Mouse (Mus musculus) kidney, embryonic 15.5 days (tissue): ENCODE measurements around the gene Tob2. TPM values are rescaled to one million over a fixed set of nuclear protein-coding genes. Genes with fewer than 3 reads are reported as not detected.

Experiments used
- ATAC-seq: fragments of 200-750 bp; cut with Nextera tagmentation; replicated peaks from 2 replicates; pipeline ENCODE4 v1.8.0; 2017; ENCODE audit warnings: moderate TSS enrichment; ENCODE audit not compliant: low FRiP score
- H3K27ac ChIP-seq: fragments of 300-500 bp; sonication (generic); 2 replicates; pipeline ENCODE4 v1.5.1; 2015; ENCODE audit warnings: mild to moderate bottlenecking, inconsistent platforms
- H3K27me3 ChIP-seq: fragments of 300-500 bp; sonication (generic); 2 replicates; pipeline ENCODE4 v1.6.1; 2015; ENCODE audit warnings: inconsistent platforms
- H3K36me3 ChIP-seq: fragments of 300-500 bp; sonication (generic); 2 replicates; pipeline ENCODE4 v1.6.1; 2015; ENCODE audit warnings: inconsistent platforms
- H3K4me1 ChIP-seq: fragments of 300-500 bp; sonication (generic); 2 replicates; pipeline ENCODE4 v1.6.1; 2015; ENCODE audit warnings: inconsistent platforms
- H3K4me2 ChIP-seq: fragments of 300-500 bp; sonication (generic); 2 replicates; pipeline ENCODE4 v1.6.1; 2015; ENCODE audit warnings: moderate library complexity, mild to moderate bottlenecking, inconsistent platforms
- H3K4me3 ChIP-seq: fragments of 300-500 bp; sonication (generic); replicated peaks from 2 replicates; pipeline ENCODE4 v1.5.1; 2015; ENCODE audit warnings: mild to moderate bottlenecking, inconsistent platforms
- H3K9ac ChIP-seq: fragments of 300-500 bp; sonication (generic); 2 replicates; pipeline ENCODE4 v1.6.1; 2015; ENCODE audit warnings: mild to moderate bottlenecking, inconsistent platforms
- H3K9me3 ChIP-seq: fragments of 300-500 bp; sonication (generic); replicated peaks from 2 replicates; pipeline ENCODE4 v1.6.1; 2016; ENCODE audit warnings: inconsistent platforms
- WGBS: fragments of 180-500 bp; shearing (Covaris S2); methylation state at CpG from one replicate; pipeline ENCODE4 v1.1.7; 2015; ENCODE audit warnings: mixed read lengths; 5-methylcytosine and 5-hydroxymethylcytosine counted together
- polyA plus RNA-seq: library from polyadenylated mRNA; unstranded; fragments of >200 nt; fragmentation: Nextera tagmentation; extraction: Ambion mirVana; gene quantifications from 2 replicates; pipeline ENCODE4 v1.2.1, GENCODE M21; 2015

The Tob2 gene
- polyA plus RNA-seq, 1 experiment from 2014 or later: 28.2 TPM

GRCm38 (mm10) chr15:81885418-81885934 lies 26.9 kb upstream of the Tob2 start:
- H3K27ac ChIP-seq: peak overlapping the region; percentile 63
- no peaks in the 10 kb centered on the region for H3K27me3 ChIP-seq
- H3K9me3 ChIP-seq: no peaks in the 10 kb centered on the region
- peak; percentile 72 for ATAC-seq
- H3K4me1 ChIP-seq: peaks cover 20% of the 10 kb centered on the region
- WGBS: 35% methylated on average over 3 of the region's 3 CpGs
- H3K9ac ChIP-seq: no peak overlapping the region
- H3K4me3 ChIP-seq: no peak overlapping the region
- H3K36me3 ChIP-seq: peaks cover 32% of the 10 kb centered on the region
- H3K4me2 ChIP-seq: 0 out of 2 replicates have a peak overlapping the region, but pooled peaks have one; percentile 10

- Histone ChIP-seq H3K4me1 (peaks cover 28% of the 10 kb centered on the region), H3K4me3 (no peak overlapping the region), H3K27ac (no peak overlapping the region), H3K4me2 (no peak overlapping the region), H3K9me3 (no peaks in the 10 kb centered on the region), H3K36me3 (peaks cover 16% of the 10 kb centered on the region), H3K27me3 (no peaks in the 10 kb centered on the region), H3K9ac (no peak overlapping the region)
- WGBS: 82% methylated on average over 3 of the region's 3 CpGs
- ATAC-seq: no peak
Measured at GRCm38 (mm10) chr15:81882348-81882747, 23.8 kb upstream of the Tob2 start.

DNA sequence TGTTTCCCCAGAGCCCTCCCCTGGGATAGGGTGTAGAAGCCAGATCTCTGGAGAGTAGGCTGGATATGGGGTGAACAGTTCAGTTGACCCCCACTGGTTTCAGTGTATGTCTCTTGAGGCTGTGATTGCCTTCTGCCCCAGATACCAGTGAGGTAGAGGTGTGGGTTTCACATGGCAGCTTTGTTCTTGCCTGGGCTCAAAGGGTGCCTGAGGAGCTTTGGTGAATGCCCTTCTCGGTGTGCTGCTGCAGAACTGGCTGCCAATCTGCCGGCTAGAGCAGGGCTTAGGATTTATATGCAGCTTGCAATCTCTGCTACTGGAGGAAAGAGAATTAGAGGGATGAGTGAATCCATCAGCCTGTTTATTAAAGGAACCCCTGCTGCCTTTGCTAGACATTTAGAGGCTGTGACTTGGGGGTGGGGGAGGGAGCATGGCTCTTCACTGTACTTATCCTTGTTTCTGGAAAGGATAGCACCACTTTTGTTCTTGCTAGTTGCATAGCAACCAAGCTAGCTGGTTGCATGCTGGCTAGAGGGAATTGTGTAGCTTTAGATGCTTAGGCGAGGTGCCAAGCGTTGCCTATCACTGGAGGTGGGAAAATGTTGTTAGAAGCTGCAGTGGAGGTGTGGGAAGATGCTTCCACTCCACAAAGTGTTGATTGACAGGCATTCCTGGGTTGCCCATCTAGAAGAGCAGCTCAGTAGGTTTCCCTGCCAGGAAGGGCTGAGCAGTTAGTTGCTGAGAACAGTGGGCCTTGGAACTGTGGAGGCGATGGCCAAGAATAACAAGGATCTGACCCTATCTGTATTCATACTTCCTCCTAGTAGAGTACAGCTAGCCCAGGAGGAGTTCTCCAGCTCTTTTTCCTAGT lies 21.2 kb upstream of the Tob2 start:
- Histone ChIP-seq H3K27ac (0 out of 2 replicates have a peak overlapping the region, but pooled peaks have one; percentile 5), H3K27me3 (no peaks in the 10 kb centered on the region), H3K9ac (no peak overlapping the region), H3K4me3 (no peak overlapping the region), H3K4me1 (peaks cover 16% of the 10 kb centered on the region), H3K4me2 (no peak overlapping the region), H3K9me3 (no peaks in the 10 kb centered on the region), H3K36me3 (peaks cover 12% of the 10 kb centered on the region)
- ATAC-seq: no peak
- 69% methylated on average over 5 of the region's 5 CpGs for WGBS

GRCm38 (mm10) chr15:81872262-81873136 lies 13.9 kb upstream of the Tob2 start, which contains the start of gene Aco2:
TSS of gene Aco2 (plus strand) at chr15:81872309.
- Histone ChIP-seq H3K9ac (peak within 1 kb of the TSS; percentile 93), H3K4me1 (peaks cover 23% of the 10 kb centered on the region), H3K9me3 (no peaks in the 10 kb centered on the region), H3K4me3 (peak within 1 kb of the TSS; percentile 100), H3K27ac (peak within 1 kb of the TSS; percentile 99), H3K36me3 (peaks cover 41% of the 10 kb centered on the region), H3K4me2 (peak within 1 kb of the TSS; percentile 81), H3K27me3 (no peaks in the 10 kb centered on the region)
- ATAC-seq: peak; percentile 87
- WGBS: under 1% methylated on average over 53 of the region's 53 CpGs

DNA sequence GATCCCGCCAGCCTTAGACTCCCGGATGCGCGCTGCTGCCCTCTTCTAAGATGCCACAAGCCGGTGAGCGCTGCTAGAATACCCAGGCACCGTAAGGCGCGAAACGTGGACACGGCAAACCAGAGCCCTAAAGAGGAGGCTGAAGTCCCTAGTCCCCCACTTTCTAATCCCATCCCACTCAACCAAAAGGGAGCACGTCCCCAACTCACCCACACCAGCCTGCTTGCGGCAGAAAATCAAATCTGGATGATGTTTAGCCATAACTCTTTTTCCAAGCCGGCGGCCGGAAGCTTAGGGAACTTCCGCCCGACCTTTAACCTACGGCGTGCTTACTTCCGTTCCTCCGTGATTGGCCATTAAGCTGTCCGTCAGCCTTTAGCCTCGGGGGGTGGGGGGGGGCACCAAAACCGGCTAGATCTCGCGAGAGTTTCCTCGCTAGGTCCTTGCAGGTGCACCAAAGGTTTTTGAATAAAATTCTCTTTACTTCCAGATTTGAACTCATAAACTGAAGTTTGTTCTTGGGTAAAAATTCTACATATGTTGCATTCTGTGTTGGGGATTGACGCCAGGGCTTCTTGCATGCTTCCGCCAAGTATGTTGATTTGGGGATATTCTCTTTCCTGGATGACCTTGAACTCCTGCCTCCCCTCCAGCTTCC lies 13.1 kb upstream of the Tob2 start, which contains the start of gene Phf5a:
Phf5a (minus strand) TSS at position 308 of the 658 bp plus-strand sequence.
- H3K4me1 ChIP-seq: peaks cover 23% of the 10 kb centered on the region
- WGBS: under 1% methylated on average over 30 of the region's 30 CpGs
- ATAC-seq: peak; percentile 88
- no peaks in the 10 kb centered on the region for H3K27me3 ChIP-seq
- peak within 1 kb of the TSS; percentile 93 for H3K9ac ChIP-seq
- H3K36me3 ChIP-seq: peaks cover 46% of the 10 kb centered on the region
- peak within 1 kb of the TSS; percentile 99 for H3K27ac ChIP-seq
- H3K4me3 ChIP-seq: peak within 1 kb of the TSS; percentile 100
- H3K9me3 ChIP-seq: no peaks in the 10 kb centered on the region
- peak within 1 kb of the TSS; percentile 81 for H3K4me2 ChIP-seq

- no peak for ATAC-seq
- H3K4me3 ChIP-seq: peak overlapping the region; percentile 100; the same call in 1 of the 2 replicates
- peaks cover 23% of the 10 kb centered on the region for H3K4me1 ChIP-seq
- no peaks in the 10 kb centered on the region for H3K27me3 ChIP-seq
- 97% methylated on average over 5 of the region's 5 CpGs for WGBS
- H3K36me3 ChIP-seq: peaks cover 63% of the 10 kb centered on the region
- H3K9me3 ChIP-seq: no peaks in the 10 kb centered on the region
- H3K27ac ChIP-seq: no peak overlapping the region
- H3K4me2 ChIP-seq: no peak overlapping the region
- no peak overlapping the region for H3K9ac ChIP-seq
Measured at GRCm38 (mm10) chr15:81869985-81870384, 11.4 kb upstream of the Tob2 start.

DNA sequence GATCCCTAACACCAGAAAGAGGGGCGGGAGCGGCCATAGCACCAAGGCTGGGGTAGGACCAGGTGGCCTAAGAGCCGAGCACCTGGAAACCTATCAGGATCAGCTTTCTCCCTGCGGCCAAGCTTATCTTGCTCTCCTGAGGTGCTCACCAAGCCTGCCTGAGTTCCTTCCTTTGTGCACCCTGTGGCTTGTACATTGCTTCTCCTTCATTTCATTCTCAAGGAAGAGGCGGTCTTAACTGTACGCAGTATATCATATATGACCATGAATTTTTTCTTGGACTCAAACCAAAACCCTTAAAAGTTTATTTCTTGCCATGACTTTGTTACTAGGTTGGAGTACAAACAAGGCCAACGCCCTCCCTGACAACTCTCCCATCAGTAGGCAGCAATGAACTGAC lies 5.6 kb upstream of the Tob2 start:
- Histone ChIP-seq H3K4me2 (no peak overlapping the region), H3K27ac (no peak overlapping the region), H3K4me1 (peaks cover 8% of the 10 kb centered on the region; the same call in 1 of the 2 replicates), H3K9ac (no peak overlapping the region), H3K9me3 (no peaks in the 10 kb centered on the region), H3K36me3 (peaks cover 55% of the 10 kb centered on the region), H3K27me3 (no peaks in the 10 kb centered on the region), H3K4me3 (no peak overlapping the region)
- WGBS: 92% methylated on average over 7 of the region's 7 CpGs
- ATAC-seq: no peak

- Histone ChIP-seq H3K27me3 (no peaks in the 10 kb centered on the region), H3K4me1 (peaks cover 24% of the 10 kb centered on the region), H3K9me3 (no peaks in the 10 kb centered on the region), H3K4me3 (peak overlapping the region; percentile 69; the same call in 1 of the 2 replicates), H3K4me2 (peak overlapping the region; percentile 88), H3K27ac (peak overlapping the region; percentile 99), H3K9ac (no peak overlapping the region), H3K36me3 (peaks cover 18% of the 10 kb centered on the region)
- 37% methylated on average over 8 of the region's 8 CpGs for WGBS
- no peak for ATAC-seq
Measured at GRCm38 (mm10) chr15:81860471-81861135, 2.0 kb upstream of the Tob2 start.

GRCm38 (mm10) chr15:81859330-81860255 lies 997 bp upstream of the Tob2 start:
- Histone ChIP-seq H3K4me2 (peak overlapping the region; percentile 88), H3K4me1 (peaks cover 31% of the 10 kb centered on the region), H3K9me3 (no peaks in the 10 kb centered on the region), H3K4me3 (peak overlapping the region; percentile 69), H3K27ac (peak overlapping the region; percentile 99), H3K9ac (peak overlapping the region; percentile 66), H3K36me3 (peaks cover 11% of the 10 kb centered on the region), H3K27me3 (no peaks in the 10 kb centered on the region)
- peak; percentile 81 for ATAC-seq
- WGBS: under 1% methylated on average over 39 of the region's 39 CpGs

GRCm38 (mm10) chr15:81858138-81858516 lies 469 bp downstream of the Tob2 start:
- WGBS: under 1% methylated on average over 23 of the region's 23 CpGs
- ATAC-seq: peak; percentile 27; the same call in 1 of the 2 replicates

More at GRCm38 (mm10) chr15:81858138-81858516, 469 bp downstream of the Tob2 start:
- Histone ChIP-seq H3K4me1 (peaks cover 39% of the 10 kb centered on the region), H3K36me3 (peaks cover 14% of the 10 kb centered on the region), H3K4me3 (peak overlapping the region; percentile 69), H3K4me2 (peak overlapping the region; percentile 88), H3K27me3 (no peaks in the 10 kb centered on the region), H3K9ac (peak overlapping the region; percentile 87), H3K9me3 (no peaks in the 10 kb centered on the region), H3K27ac (peak overlapping the region; percentile 99)
